Mouse (Mus musculus): ENCODE measurements around the gene Ccnt2.

- TF ChIP-seq CTCF (IDR thresholded peaks at IDR 0.05; ENCODE audit: low read depth, low read length) (no peak), POLR2A (IDR thresholded peaks at IDR 0.05; ENCODE audit: borderline replicate concordance, low read depth, low read length) (no peak)
Observed at GRCm38 (mm10) chr1:127793459-127793858, 19.5 kb downstream of the Ccnt2 start.

All from bone marrow macrophage, adult 2 months (primary cell).